Mouse (Mus musculus) frontal cortex, postnatal 25 days (tissue): ENCODE data around the gene Grm6.

Experiments used
- DNase-seq, 2 experiments: peaks; one replicate each; pipeline ENCODE4 v3.0.0; 2022; ENCODE audit warnings: low spot score in 2 of 2

Gene Grm6

GRCm38 (mm10) chr11:50914461-50914860 is 64.0 kb downstream of the Grm6 start:
- no peak for DNase-seq
